Mouse (Mus musculus) lung, postnatal 0 days (tissue): ENCODE results near the gene Pla2g3.

Experiments used
- CTCF ChIP-seq: IDR thresholded peaks from 2 replicates; pipeline ENCODE4 v1.5.1; 2016; ENCODE audit warnings: antibody characterized with exemption, mild to moderate bottlenecking
- EP300 ChIP-seq: IDR thresholded peaks from 2 replicates; pipeline ENCODE4 v1.6.1; 2016; ENCODE audit warnings: antibody characterized with exemption, mild to moderate bottlenecking, control low read depth

DNA sequence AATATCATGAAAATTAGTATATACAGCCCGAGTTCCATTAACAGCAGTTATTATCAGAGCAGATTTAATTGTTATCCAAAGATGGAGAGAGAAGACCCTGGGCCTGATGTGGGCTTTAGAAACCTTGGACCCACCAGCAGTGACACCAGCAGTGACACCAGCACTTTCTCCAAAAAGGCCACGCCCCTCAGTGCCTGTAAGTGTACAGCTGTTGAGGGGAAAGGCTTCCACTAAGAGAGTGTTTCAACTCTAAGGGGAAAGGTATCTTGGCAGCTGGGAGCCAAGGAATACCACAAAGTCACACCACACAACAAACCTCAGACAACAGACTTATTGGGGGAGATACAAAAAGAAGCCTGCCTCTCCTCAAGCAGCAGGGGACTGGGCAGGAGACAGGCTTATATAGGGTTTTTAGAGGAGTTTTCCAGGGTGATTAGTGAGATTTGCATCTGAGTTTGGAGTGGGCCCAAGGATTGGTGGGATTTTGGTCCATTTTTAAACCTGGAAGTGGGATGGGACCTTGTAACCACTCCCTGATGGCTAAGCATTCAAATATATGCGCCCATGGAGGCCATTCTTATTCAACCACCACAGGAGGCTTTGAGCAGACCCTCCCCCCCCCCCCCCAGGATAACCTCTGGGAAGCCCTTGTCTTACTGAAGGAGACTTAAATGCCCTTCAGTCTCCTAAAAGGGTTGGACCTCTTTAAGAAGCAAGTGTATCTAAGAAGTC lies 60.6 kb downstream of the Pla2g3 start:
- TF ChIP-seq CTCF (no peak), EP300 (no peak)
